In genomic region chr8:122167204-122167860, GRCm38 (mm10) we compare ENCODE assay signal across 25 mouse cellular contexts.
DNase-seq lines count a peak whose midpoint lies in the region; ATAC-seq and TF ChIP-seq lines count a peak whose summit lies in the region.
"Had no signal": no experiment of that assay in that cellular context is flagged by ENCODE, and none has a peak within 500 bp of the region (broad histone marks: within the 10 kb centered on the region; RNA-seq: fewer than 3 reads in every experiment).

No protein-coding gene starts in this region.

- no peak overlapping the region for H3K4me3 ChIP-seq in lung, postnatal 0 days (ENCODE audit: low read depth, low read length)
- H3K4me3 ChIP-seq: erythroblast, embryonic 14.5 days; heart, embryonic 15.5 days; intestine, embryonic 15.5 days; limb, embryonic 12.5 days; midbrain, embryonic 13.5 days; stomach, embryonic 15.5 days had no signal

- no peak overlapping the region for H3K9ac ChIP-seq in lung, postnatal 0 days (replicated peaks; ENCODE audit: low read depth)
- H3K9ac ChIP-seq: heart, embryonic 15.5 days; intestine, embryonic 15.5 days; limb, embryonic 12.5 days; midbrain, embryonic 13.5 days; stomach, embryonic 15.5 days had no signal

- WGBS in lung, postnatal 0 days = 55% methylated on average over 14 of the region's 14 CpGs

- H3K36me3 ChIP-seq in lung, postnatal 0 days (ENCODE audit: insufficient read depth, low read length) = no peaks in the 10 kb centered on the region
- H3K36me3 ChIP-seq: heart, embryonic 15.5 days; intestine, embryonic 15.5 days; limb, embryonic 12.5 days; midbrain, embryonic 13.5 days; stomach, embryonic 15.5 days had no signal

- H3K27ac ChIP-seq in lung, postnatal 0 days (ENCODE audit: low read length) = no peak overlapping the region
- H3K27ac ChIP-seq: heart, embryonic 15.5 days; hindbrain, postnatal 0 days; intestine, embryonic 15.5 days; limb, embryonic 12.5 days; midbrain, embryonic 13.5 days; stomach, embryonic 15.5 days had no signal

- no peak for TF ChIP-seq EP300 in lung, postnatal 0 days (IDR thresholded peaks at IDR 0.05)

- DNase-seq in kidney, postnatal 4 days = peak; percentile 47 to 67
- no peak for DNase-seq in kidney, adult 18-20 months
- DNase-seq in lung, postnatal 0 days (ENCODE audit: low spot score) = peak; percentile 75
- no peak for DNase-seq in lung, postnatal 25 days (ENCODE audit: low spot score)
- DNase-seq in Muller cell, postnatal 12 days (ENCODE audit: inconsistent ontology term) = peak; percentile 69
- DNase-seq in mesoderm, embryonic 11.5 days (ENCODE audit: low read depth, low spot score) = peak; percentile 59
- DNase-seq in layer of hippocampus, postnatal 14 days (ENCODE audit: low spot score in 2 of 2) = no peak
- DNase-seq in embryo, embryonic 9.5 days (ENCODE audit: extremely low spot score) = no peak
- DNase-seq: adrenal gland, adult 2 months; adrenal gland, postnatal 36 days; cerebellum, adult 18-20 months; cerebellum, postnatal 10 days; layer of hippocampus, adult 9-11 months; retina, postnatal 1 day; right cerebral cortex, postnatal 14 days had no signal

- TF ChIP-seq CTCF in lung, postnatal 0 days (IDR thresholded peaks at IDR 0.05) = no peak

- peak; percentile 80 for ATAC-seq in lung, postnatal 0 days
- ATAC-seq: activated CD4-positive, CD25-positive, alpha-beta regulatory T cell, adult 4 months; forebrain, embryonic 16.5 days; hindbrain, postnatal 0 days; intestine, embryonic 15.5 days; midbrain, embryonic 13.5 days had no signal

- no peaks in the 10 kb centered on the region for H3K4me1 ChIP-seq in lung, postnatal 0 days (ENCODE audit: insufficient read depth, low read depth, low read length)
- H3K4me1 ChIP-seq: intestine, embryonic 15.5 days; limb, embryonic 12.5 days; midbrain, embryonic 13.5 days; stomach, embryonic 15.5 days had no signal

- H3K9me3 ChIP-seq in lung, postnatal 0 days (ENCODE audit: low read length) = no peaks in the 10 kb centered on the region
- H3K9me3 ChIP-seq: heart, embryonic 15.5 days; intestine, embryonic 15.5 days; limb, embryonic 12.5 days; midbrain, embryonic 13.5 days; stomach, embryonic 15.5 days had no signal

- no peak overlapping the region for H3K4me2 ChIP-seq in lung, postnatal 0 days (replicated peaks; ENCODE audit: low read depth, low read length)
- H3K4me2 ChIP-seq: heart, embryonic 15.5 days; intestine, embryonic 15.5 days; limb, embryonic 12.5 days; liver, embryonic 11.5 days; midbrain, embryonic 13.5 days; stomach, embryonic 15.5 days had no signal

- no peaks in the 10 kb centered on the region for H3K27me3 ChIP-seq in lung, postnatal 0 days (replicated peaks; ENCODE audit: insufficient read depth, low read length)
- H3K27me3 ChIP-seq: intestine, embryonic 15.5 days; midbrain, embryonic 13.5 days; stomach, embryonic 15.5 days had no signal

Comparison
In these comparisons a context has a peak if more than half of its experiments do, and no peak if none do; other contexts are left out.
1. DNase-seq: peak in kidney, postnatal 4 days (2 of 2), lung, postnatal 0 days (single experiment), Muller cell, postnatal 12 days (single experiment) and mesoderm, embryonic 11.5 days (single experiment); none in kidney, adult 18-20 months (single experiment), lung, postnatal 25 days (single experiment), layer of hippocampus, postnatal 14 days (0 of 2) and embryo, embryonic 9.5 days (single experiment).